Mouse (Mus musculus) heart, adult 11 months (tissue): ENCODE measurements around the gene Nop2.

ENCODE experiments used
- DNase-seq: peaks from one replicate; pipeline ENCODE4 v3.0.0; 2022

Gene Nop2

DNA sequence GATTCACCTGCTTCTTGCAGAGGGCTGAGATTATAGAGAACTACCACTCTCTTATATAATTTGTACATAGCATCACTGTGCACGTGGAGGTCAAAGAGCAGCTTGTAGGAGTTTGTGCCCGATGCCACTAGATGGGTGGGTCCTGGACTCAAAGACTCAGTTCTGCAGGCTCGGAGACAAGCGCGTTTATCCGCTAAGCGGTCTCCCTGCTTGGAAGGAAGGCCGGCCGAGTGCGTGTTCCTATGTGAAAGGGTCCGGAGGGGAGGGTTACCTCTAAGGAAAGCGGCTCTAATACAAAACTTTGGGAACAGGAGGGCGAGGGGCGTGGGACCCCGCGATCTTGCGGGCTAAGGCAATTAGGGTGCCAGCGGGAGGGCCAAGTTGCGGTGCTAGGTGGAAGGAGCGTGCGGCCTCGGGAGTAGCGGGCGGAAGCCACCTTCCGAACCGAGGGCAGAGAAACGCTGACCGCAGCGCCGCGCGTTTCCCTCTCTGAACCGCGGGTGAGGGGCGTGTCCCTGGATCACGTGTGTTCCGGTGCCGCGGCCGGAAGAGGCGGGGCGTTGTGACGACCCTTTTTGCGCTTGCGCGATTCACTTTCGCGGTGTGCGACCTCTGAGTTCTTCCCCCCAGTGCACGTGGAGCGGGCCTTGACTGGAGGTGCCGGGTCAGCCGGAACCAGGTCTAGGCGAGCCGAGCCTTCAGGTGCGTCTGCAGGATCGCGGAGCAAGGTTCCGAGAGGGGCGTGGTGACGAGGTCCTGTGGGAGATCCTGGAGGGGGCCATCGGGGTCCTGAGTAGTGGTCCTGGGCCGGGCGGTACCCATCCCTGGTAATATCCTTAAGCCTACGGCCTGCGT lies at the start of gene Nop2:
Gene Nop2 (plus strand): TSS at position 608 of the 855 bp plus-strand sequence.
- DNase-seq: peak; percentile 98

DNA sequence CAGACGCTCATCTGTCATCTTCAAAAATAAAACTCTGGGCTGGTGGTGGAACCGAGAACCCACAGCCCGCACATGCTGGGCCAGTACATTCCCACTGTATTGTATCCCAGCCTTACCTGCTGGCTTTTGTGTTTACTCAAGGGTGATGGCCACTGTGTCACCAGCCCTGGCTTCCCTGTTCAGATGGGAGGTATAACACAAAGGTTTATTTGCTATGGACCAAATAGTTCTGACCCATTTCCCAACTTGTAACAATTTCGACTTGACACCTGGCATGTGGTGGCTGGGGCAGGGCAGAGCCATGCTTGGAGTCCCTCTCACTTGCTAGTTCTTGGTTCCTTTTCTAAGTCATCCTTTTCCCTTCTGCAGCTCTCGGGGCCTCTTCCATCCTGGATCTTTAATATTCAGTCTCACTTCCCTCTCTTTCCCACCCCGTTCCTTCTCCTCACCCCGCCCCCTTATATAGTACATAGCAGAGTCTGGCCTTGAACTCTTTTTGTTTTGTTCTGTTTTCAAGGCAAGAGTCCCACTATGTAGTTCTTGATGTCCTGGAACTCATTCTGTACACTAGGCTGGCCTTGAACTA lies 48.8 kb upstream of the Nop2 start:
- peak; percentile 84 for DNase-seq

DNA sequence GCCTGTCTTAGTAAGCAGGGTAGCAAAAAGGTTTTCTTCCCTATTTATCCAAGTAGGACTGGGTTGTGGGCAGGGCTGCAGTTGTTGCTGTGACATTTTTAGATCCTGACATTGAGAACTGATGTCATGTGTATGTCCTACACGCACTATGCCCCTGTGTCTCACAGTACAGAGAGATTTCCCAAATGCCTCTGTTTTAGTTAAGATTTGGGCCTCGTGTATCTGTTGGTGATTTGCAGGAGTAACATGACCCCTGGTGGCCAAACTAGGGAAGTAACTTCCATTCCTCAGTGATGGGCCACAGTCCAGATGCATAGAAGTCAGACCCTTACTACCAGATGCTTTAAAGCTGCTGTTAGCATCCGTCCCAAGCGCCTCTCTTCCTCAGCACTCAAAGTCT lies 47.3 kb upstream of the Nop2 start:
- peak; percentile 93 for DNase-seq

DNA sequence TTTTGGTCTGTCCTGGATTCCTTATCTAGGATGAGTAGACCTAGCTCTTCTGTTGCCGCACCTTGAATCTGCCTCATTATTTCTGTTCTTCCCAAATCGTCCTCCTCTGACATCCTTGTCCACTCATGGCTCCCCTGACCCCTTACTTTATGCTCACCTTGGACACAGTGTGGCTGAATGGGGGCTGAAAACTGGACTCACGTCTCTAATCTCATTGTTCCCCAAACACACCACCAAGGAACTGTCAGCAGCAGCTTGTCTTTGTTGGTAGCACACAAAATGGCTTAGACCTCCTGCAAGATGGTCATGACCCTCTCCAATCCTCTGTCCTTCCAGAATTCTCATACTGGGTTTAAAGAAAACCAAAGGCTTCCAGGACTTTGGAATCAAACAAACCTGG lies 43.8 kb upstream of the Nop2 start:
- DNase-seq: peak; percentile 91

DNA sequence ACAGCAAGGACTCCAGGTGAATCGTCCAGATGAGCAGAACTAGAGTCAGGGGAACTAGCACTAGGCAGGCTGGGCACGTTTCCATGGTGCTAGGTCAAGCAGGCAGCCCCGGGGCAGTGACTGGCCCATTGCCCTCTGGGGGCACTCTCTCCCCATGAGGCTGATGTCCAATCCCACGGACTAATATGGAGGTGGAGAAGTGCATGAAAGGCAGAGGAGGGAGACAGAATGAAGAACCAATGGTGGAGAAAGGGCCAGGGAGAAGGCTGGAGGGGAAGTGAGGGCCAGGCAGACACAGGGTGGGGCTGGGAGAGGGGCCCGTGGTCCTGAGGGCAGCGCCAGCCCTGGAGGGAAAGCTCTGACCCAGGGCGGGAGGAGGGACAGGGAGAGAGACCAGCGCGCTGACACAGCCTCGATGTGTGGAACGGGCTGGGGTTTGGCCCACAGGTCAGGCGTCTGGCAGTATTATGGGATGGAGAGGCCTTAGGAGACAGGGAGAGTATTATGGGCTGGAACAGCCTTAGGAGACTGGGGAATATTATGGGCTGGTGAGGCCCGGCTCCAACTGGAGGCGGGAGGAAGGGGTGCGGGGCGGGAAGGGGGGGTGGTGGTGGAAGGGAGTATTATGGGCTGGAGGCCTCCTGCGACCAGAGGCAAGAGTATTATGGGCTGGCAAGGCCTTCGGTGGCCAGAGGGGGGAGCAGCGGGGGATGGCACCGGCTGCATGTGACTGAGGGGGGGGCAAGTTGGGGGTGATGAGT lies 43.0 kb upstream of the Nop2 start:
- DNase-seq: peak; percentile 99

DNA sequence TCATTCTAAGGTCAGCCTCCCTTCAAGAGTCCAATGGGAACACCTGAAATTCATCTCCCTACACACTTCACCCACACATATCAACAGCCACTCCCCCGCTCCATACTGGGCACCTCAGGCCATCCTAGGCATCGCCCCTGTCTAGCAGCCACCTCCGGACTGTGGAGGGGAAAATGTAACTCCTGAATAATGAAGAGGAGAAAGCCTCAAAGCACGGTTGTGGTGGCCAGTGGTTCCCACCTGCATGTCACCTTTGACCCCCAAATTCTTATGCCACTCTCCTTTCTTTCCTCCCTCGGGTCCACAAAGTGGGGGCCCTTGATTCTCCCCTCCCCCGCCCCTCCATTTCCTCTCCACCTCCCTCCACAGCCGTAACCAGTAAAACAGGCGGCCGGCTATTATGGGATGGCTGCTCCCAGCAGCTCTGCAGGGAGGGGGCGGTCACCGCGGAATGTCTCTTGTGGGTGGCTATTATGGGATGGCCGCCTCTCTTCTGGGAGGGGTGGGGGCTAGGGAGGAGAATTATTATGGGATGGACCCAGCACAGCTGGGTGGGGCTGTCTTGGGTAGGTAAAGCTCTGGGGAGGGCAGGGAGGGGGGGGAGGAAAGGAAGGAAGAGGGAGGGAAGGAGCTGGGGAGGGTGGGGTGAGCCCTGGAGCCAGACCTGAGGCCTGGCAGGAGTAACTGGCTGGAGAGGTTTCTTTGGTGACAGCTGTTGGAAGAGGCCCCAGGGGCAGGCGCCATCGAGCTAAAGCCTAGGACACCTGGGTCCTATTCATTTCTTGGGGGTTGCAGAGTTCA lies 42.0 kb upstream of the Nop2 start:
- DNase-seq: peak; percentile 99

DNA sequence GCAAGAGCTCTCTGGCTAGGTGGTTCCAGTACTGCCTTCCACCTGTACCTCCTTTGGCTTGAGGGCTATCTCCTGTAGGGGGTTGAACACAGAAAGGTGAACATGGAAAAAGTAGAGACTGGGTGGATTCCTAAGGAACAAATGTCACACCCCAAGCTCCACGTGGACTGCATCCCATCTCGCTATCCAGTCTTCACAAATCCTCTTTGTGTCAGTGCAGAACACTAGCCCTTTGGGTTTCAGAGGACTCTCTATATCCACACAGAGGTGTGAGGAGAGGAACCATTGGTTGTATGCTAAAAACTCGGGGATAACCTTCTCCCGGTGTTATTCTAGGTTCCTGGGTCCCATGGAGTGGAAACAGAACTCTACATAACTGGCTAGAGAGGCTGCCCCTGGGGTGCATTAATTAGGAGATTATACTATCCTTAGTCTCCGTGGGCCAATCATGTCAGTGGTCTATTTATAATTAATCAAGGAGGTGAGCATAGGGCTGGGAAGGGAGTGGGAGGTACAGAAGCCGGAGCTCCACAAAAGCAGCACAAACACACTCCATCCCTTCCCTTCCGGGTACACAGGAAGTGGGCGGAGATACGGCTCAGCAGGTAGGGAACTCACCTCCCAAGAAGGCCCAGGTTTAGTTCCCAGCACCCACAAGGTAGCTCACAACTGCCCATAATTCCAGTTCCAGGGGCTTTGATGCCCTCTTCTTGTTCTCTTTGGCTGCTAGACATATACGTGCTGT lies 41.2 kb upstream of the Nop2 start:
- DNase-seq: no peak

DNA sequence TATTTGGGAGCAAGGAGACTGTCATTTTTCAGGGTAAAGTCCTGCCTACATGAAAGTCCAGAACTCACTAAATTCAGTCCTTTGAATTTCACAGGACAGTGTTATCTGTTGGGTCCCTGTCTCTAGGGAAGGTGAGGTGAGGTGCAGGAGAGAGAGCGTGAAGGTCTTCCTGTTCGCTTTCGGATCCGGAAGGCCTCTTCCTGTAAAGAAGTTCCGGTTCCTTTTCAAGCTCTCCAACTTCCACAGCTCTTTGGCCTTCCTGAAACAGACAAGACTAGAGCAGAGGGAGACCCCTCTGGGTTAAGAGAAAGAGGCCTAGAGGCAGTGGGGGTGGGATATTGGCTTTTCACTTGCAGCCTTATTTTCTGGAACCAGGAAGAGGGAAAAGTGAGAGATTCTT lies 39.3 kb upstream of the Nop2 start:
- DNase-seq: peak; percentile 90

DNA sequence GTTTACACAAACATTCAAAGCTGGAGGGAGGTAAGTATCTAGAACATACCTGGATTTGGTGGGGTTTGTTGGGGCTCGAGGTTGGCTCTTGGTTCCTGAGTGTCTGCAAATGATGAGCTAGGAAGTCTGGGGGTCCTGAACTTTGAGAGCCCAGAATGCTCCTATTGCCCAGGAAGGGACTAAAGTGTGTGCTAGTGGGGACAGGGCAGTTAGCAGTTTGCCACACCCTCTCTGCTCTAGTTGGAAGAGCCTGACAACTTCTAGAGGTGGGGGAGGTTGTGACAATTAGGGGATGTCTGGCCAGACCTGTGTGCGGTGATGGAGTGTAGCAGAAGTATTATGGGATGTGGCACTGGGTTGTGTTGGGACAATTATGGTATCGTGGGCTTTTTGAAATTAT lies 36.9 kb upstream of the Nop2 start:
- peak; percentile 90 for DNase-seq

DNA sequence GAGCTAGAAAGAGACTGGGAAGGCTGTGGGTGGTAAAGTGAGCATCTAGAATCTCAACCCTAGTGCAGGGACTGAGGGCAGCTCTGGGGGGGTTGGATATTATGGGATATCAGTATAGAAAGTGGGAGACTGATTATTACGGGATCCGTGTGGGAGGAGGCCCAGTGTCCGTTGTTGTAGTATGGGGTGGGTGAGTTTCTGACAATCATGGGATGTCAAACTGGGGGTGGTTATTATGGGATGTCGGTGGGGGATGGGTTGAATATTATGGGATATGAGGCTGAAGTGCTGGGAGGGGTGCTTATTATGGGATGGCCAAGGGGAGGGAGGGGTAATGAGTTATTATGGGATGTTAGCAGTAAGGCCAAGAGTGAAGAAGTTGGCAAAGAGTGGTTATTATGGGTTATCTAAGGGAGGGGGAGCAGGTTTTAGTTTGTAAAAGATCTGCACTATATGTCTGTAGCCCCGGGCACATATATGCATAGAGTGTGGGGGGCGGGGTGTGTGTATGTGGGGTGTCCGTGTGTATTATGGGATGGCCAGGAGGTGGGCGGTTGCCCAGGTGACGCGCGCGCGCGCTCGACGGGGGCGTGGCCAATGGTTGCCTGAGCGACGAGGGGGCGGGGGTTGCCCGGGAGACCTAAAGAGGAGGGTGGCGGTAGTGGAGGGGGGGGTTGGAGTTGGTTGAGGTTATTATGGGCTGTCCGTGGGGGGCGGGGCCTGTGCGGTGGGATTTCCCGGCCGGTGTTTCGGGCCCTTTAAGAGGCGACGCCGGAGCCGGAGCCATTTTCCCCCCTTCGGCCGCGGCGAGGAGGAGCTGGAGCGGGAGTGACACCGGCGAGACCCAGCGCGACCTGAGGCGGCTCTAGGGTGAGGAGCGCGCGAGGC lies 36.1 kb upstream of the Nop2 start, which contains the start of gene Chd4:
Gene Chd4 (plus strand): TSS at position 591 of the 888 bp plus-strand sequence.
- peak; percentile 99 for DNase-seq

DNA sequence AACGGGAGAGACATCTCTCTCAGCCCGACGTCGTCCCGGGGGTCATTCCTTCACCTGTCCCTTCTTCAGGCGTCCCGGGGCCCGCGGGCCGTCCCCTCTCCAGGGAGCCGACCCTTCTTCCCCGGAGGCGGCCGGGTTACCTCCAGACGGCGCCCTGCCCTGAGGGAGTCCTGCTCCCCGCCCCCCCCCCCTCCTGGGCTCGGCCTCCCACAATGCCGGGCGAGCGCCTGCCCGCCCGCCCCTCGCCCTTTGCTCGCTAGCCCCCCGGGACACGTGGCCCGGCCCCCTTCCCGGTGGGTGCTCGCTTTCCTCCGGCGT lies 35.5 kb upstream of the Nop2 start:
- no peak for DNase-seq

DNA sequence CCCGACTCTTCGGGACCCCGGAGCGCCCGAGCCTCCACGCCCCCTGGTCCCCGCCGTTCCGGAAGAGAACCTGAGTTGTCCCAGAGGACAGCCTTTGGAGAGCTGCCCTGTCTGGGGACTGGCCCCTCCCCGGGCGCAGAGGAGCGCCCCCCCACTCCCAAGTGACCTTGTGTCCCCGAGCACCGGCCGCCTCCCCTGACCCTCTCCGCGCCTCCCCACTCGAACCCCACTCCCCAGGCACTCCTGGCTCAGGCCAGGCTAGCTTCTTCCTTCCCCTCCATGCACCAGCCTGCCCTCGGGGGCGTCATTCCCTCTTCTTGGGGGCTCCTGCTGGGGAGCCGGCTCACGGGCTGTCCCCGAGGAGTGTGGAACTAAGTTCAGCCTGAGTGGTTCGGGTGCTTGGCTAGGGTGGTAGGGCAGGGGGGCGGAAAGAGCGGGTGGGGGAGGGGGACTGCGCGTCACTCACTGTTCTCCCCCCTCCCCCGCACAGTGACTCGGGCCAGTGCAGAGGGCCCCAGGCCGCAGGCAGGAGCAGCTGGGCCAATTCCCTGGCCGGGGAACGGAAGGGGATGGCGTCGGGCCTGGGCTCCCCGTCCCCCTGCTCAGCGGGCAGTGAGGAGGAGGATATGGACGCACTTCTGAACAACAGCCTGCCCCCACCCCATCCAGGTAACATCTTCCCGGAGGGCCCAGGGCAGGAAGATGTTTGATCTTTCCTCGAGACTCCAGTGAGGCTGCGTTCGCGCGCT lies 34.9 kb upstream of the Nop2 start:
- peak; percentile 98 for DNase-seq

DNA sequence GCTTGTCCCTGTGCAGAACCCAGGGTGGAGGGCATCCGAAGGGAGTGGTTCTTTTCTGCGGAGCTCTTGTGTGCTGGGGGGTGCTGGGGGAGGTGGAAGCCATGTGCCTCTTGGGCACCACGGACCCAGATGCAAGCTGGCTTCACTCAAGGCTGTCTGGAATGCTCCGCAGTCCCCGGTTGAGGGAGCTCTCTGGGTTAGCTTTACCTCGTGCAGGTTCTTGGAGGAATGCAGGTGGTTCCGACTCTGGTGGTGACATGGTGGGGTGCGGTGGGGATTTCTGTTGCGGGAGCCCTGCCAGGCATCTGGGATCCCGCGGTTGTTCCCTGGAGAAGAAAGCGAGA lies 34.4 kb upstream of the Nop2 start:
- DNase-seq: no peak

DNA sequence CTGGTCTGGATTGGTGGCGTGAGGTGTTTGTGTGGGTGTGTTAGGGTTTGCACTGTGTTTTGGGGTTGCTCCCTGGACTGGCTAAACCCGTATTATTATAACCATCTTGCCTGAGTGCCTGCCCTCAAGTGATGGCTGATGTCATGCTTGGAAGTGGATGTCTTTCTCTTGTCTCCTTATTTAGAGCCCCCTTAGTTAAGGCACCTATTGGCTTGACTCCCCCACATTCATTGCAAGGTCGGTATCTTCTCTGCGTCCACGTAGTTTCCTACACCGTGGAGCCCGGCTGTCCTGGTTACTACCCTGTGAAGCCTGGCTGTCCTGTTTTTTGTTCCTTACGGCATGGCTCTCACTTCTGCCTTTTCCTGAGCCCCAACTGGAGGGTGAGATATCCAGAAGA lies 33.8 kb upstream of the Nop2 start:
- DNase-seq: peak; percentile 93

DNA sequence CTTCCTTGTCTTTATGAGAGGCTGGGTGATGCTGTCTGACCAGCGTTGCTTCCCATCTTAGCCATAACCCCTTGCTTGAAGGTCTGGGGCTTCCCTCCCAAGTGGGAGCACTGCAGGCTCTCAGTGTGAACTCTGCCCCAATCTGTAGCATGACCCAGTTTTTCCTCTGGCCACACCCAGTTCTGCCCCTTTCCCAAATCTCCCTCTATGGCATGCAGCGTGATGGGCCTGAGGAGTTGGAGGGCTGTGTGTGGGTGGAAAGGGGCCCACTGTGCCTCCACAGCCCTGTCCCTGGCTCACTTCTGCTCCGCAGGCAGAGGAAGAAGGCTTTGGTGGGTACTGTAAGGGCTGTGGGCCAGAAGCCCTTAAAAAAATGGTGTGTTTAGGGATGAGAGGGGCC lies 33.2 kb upstream of the Nop2 start:
- DNase-seq: peak; percentile 93

DNA sequence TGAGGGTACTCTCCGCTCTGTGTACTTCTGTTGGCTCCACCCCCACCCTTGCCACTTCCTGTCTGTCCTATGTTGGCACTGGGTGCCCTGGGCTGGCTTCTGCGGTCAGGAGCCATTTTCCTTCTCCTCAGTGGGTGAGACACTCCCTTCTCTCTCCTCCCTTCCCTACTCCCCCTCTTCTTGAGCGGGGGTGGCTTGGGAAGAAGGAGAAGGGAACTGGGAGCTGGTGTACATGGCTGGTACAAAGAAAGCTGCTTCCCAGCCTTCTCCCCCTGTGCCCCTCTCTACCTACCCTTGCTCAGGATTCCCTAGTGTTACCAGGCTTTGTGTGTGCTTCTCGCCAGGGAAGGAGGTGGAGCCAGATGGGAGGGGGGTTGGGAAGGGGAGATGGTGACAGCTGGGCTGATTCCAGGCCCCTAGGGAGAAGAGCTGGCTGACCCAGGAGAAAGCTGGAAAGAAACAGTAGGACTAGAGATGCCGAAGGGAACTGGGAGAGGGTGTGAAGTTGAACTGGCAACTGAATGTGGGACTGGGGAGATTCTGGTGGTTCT lies 32.2 kb upstream of the Nop2 start:
- peak; percentile 97 for DNase-seq

DNA sequence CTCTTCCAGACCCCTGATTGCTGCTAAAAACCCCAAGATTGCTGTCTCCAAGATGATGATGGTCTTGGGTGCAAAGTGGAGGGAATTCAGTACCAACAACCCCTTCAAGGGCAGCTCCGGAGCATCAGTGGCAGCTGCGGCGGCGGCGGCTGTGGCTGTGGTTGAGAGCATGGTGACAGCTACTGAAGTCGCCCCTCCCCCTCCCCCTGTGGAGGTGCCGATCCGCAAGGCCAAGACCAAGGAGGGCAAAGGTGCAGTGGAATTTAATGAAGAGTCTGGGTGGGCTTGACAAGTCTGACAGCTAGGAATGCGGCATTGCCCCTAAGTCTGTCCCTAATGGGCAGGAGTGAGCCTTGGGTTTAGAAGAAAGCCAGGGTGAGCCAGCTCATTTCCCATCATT lies 30.3 kb upstream of the Nop2 start:
- DNase-seq: peak; percentile 90

DNA sequence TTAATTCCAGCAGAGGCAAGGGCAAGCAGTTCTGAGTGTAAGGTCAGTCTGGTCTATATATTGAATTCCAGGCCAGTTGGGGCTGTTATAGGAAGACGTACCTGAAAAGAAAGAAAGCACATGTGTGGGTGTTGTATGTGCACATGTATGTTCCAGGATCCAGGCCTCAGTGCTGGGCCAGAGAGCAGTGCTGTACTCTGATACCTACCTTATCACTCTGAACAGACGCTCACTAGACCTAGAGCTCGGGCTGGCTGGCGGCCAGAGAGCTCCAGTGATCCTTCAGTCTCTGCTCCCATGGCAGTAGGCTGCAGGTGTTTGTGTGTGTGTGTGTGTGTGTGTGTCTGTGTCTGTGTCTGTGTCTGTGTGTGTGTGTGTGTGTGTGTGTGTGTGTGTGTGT lies 27.5 kb upstream of the Nop2 start:
- DNase-seq: peak; percentile 90

DNA sequence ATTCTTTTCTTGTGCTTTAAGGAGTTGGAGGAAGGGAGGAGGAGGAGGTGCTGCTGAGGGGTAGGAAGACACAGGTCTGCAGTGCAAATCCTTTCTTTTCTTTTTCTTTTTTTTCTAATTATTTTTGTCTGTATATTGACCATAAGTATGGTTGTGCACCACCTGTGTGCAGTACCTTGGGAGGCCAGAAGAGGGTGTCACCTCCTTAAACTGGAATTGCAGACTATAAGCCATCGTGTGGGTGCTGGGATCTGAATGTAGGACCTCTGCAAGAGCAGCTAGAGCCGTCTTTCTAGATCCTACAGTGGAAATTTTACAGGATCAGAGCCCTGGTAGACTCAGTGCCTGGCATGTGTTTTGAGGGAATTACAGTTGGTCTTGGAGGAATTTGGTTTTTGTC lies 24.0 kb upstream of the Nop2 start:
- DNase-seq: no peak

DNA sequence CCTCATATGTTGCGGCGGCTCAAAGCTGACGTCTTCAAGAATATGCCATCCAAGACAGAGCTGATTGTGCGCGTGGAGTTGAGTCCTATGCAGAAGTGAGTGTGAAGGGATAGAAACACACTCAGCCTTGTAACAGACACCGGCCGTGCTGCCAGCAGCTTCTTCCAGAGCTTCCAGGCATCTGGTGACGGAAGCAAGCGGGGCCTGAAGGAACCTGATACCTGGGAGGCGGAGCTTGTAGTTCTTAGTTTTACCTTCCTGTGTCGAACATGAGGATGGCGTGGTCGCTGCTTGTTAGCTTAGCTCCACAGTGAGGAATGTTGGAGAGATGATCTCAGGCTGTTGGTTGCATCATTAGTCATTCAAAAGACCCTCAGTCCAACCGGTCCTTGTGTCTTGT lies 22.3 kb upstream of the Nop2 start:
- peak; percentile 79 for DNase-seq
